Mouse (Mus musculus): Measurements from ENCODE around the gene Heyl. TPM values are rescaled to one million over a fixed set of nuclear protein-coding genes. Genes with fewer than 3 reads are reported as not detected.
A peak's percentile ranks its signal among the peaks of the same experiment; 100 is the strongest.

Heyl gene
- polyA plus RNA-seq, 1 experiment from 2014 or later = 13.9 TPM

- ATAC-seq = no peak
- H3K9me3 ChIP-seq = no peaks in the 10 kb centered on the region
- 94% methylated on average over 9 of the region's 9 CpGs for WGBS
Measured at GRCm38 (mm10) chr4:123213975-123214374, 19.4 kb upstream of the Heyl start.

GRCm38 (mm10) chr4:123215367-123215766 is 18.0 kb upstream of the Heyl start:
- 77% methylated on average over 1 of the region's 1 CpGs for WGBS
- Histone ChIP-seq H3K36me3 (no peaks in the 10 kb centered on the region), H3K4me1 (replicated peaks) (no peaks in the 10 kb centered on the region), H3K27me3 (replicated peaks) (no peaks in the 10 kb centered on the region), H3K27ac (no peak overlapping the region), H3K9ac (no peak overlapping the region), H3K4me3 (replicated peaks) (no peak overlapping the region), H3K4me2 (replicated peaks) (no peak overlapping the region), H3K9me3 (no peaks in the 10 kb centered on the region)
- ATAC-seq = no peak

More at GRCm38 (mm10) chr4:123213975-123214374, 19.4 kb upstream of the Heyl start:
- Histone ChIP-seq H3K36me3 (no peaks in the 10 kb centered on the region), H3K4me2 (replicated peaks) (no peak overlapping the region), H3K27ac (no peak overlapping the region), H3K9ac (no peak overlapping the region), H3K4me1 (replicated peaks) (no peaks in the 10 kb centered on the region), H3K27me3 (replicated peaks) (no peaks in the 10 kb centered on the region), H3K4me3 (replicated peaks) (no peak overlapping the region)

GRCm38 (mm10) chr4:123216782-123217181 is 16.6 kb upstream of the Heyl start:
- H3K4me2 ChIP-seq (replicated peaks) = no peak overlapping the region
- 22% methylated on average over 1 of the region's 1 CpGs for WGBS
- H3K36me3 ChIP-seq = no peaks in the 10 kb centered on the region
- H3K4me3 ChIP-seq (replicated peaks) = no peak overlapping the region
- no peaks in the 10 kb centered on the region for H3K27me3 ChIP-seq (replicated peaks)
- no peak overlapping the region for H3K27ac ChIP-seq
- ATAC-seq = no peak
- 0 out of 2 replicates have a peak, but pooled peaks cover under 1% of the 10 kb centered on the region for H3K4me1 ChIP-seq (replicated peaks)
- H3K9ac ChIP-seq = no peak overlapping the region
- H3K9me3 ChIP-seq = no peaks in the 10 kb centered on the region

GRCm38 (mm10) chr4:123219720-123220357 is 13.5 kb upstream of the Heyl start:
- Histone ChIP-seq H3K36me3 (no peaks in the 10 kb centered on the region), H3K4me1 (replicated peaks) (0 out of 2 replicates have a peak, but pooled peaks cover 3% of the 10 kb centered on the region), H3K4me2 (replicated peaks) (no peak overlapping the region), H3K4me3 (replicated peaks) (no peak overlapping the region), H3K27ac (no peak overlapping the region), H3K9me3 (no peaks in the 10 kb centered on the region), H3K9ac (no peak overlapping the region), H3K27me3 (replicated peaks) (no peaks in the 10 kb centered on the region)
- 69% methylated on average over 15 of the region's 15 CpGs for WGBS
- ATAC-seq = peak; percentile 87; the same call in 1 of the 2 replicates

- Histone ChIP-seq H3K9me3 (no peaks in the 10 kb centered on the region), H3K4me2 (replicated peaks) (no peak overlapping the region), H3K36me3 (no peaks in the 10 kb centered on the region), H3K27me3 (replicated peaks) (no peaks in the 10 kb centered on the region), H3K9ac (no peak overlapping the region), H3K27ac (no peak overlapping the region), H3K4me3 (replicated peaks) (no peak overlapping the region), H3K4me1 (replicated peaks) (0 out of 2 replicates have a peak, but pooled peaks cover 5% of the 10 kb centered on the region)
- 67% methylated on average over 4 of the region's 4 CpGs for WGBS
- no peak for ATAC-seq
Measured at GRCm38 (mm10) chr4:123220637-123221036, 12.7 kb upstream of the Heyl start.

- H3K27ac ChIP-seq = no peak overlapping the region
- H3K4me1 ChIP-seq (replicated peaks) = peaks cover 25% of the 10 kb centered on the region
- WGBS = 55% methylated on average over 3 of the region's 3 CpGs
- H3K27me3 ChIP-seq (replicated peaks) = no peaks in the 10 kb centered on the region
- no peaks in the 10 kb centered on the region for H3K9me3 ChIP-seq
- no peak for ATAC-seq
- no peak overlapping the region for H3K9ac ChIP-seq
- H3K4me2 ChIP-seq (replicated peaks) = no peak overlapping the region
- no peak overlapping the region for H3K4me3 ChIP-seq (replicated peaks)
- H3K36me3 ChIP-seq = no peaks in the 10 kb centered on the region
Measured at GRCm38 (mm10) chr4:123223309-123223708, 10.0 kb upstream of the Heyl start.

GRCm38 (mm10) chr4:123225718-123226403 is 7.5 kb upstream of the Heyl start:
- H3K4me2 ChIP-seq (replicated peaks) = no peak overlapping the region
- peak; percentile 53; the same call in 1 of the 2 replicates for ATAC-seq
- no peak overlapping the region for H3K27ac ChIP-seq
- no peaks in the 10 kb centered on the region for H3K36me3 ChIP-seq
- H3K9ac ChIP-seq = no peak overlapping the region
- WGBS = 40% methylated on average over 10 of the region's 10 CpGs
- H3K4me3 ChIP-seq (replicated peaks) = no peak overlapping the region
- H3K4me1 ChIP-seq (replicated peaks) = peaks cover 39% of the 10 kb centered on the region
- no peaks in the 10 kb centered on the region for H3K27me3 ChIP-seq (replicated peaks)
- H3K9me3 ChIP-seq = no peaks in the 10 kb centered on the region

GRCm38 (mm10) chr4:123227707-123228106 is 5.6 kb upstream of the Heyl start:
- Histone ChIP-seq H3K27me3 (replicated peaks) (no peaks in the 10 kb centered on the region; the same call in 1 of the 2 replicates), H3K4me3 (replicated peaks) (no peak overlapping the region), H3K27ac (peak overlapping the region; percentile 45), H3K4me1 (replicated peaks) (peaks cover 36% of the 10 kb centered on the region), H3K4me2 (replicated peaks) (no peak overlapping the region), H3K9me3 (no peaks in the 10 kb centered on the region), H3K9ac (no peak overlapping the region), H3K36me3 (no peaks in the 10 kb centered on the region)
- 34% methylated on average over 4 of the region's 4 CpGs for WGBS
- ATAC-seq = peak; percentile 71

- Histone ChIP-seq H3K4me3 (replicated peaks) (no peak overlapping the region), H3K9me3 (no peaks in the 10 kb centered on the region), H3K36me3 (no peaks in the 10 kb centered on the region), H3K27ac (peak overlapping the region; percentile 45; the same call in 1 of the 2 replicates), H3K4me2 (replicated peaks) (no peak overlapping the region), H3K27me3 (replicated peaks) (no peaks in the 10 kb centered on the region; the same call in 1 of the 2 replicates), H3K9ac (no peak overlapping the region), H3K4me1 (replicated peaks) (peaks cover 38% of the 10 kb centered on the region)
- 42% methylated on average over 2 of the region's 2 CpGs for WGBS
- peak; percentile 45 for ATAC-seq
Measured at GRCm38 (mm10) chr4:123228270-123228669, 5.1 kb upstream of the Heyl start.

GRCm38 (mm10) chr4:123229166-123229565 is 4.2 kb upstream of the Heyl start:
- Histone ChIP-seq H3K27ac (no peak overlapping the region), H3K9ac (no peak overlapping the region)

GRCm38 (mm10) chr4:123232841-123233240 is 515 bp upstream of the Heyl start:
- no peak for ATAC-seq
- Histone ChIP-seq H3K4me2 (replicated peaks) (peak overlapping the region; percentile 95), H3K27ac (no peak overlapping the region), H3K4me3 (replicated peaks) (no peak overlapping the region), H3K27me3 (replicated peaks) (peaks cover 7% of the 10 kb centered on the region; the same call in 1 of the 2 replicates), H3K9ac (no peak overlapping the region), H3K36me3 (no peaks in the 10 kb centered on the region), H3K4me1 (replicated peaks) (peaks cover 34% of the 10 kb centered on the region), H3K9me3 (no peaks in the 10 kb centered on the region)
- 70% methylated on average over 3 of the region's 3 CpGs for WGBS

More at GRCm38 (mm10) chr4:123229166-123229565, 4.2 kb upstream of the Heyl start:
- H3K27me3 ChIP-seq (replicated peaks) = peaks cover 7% of the 10 kb centered on the region; the same call in 1 of the 2 replicates
- no peak overlapping the region for H3K4me3 ChIP-seq (replicated peaks)
- WGBS = 43% methylated on average over 11 of the region's 11 CpGs
- no peak overlapping the region for H3K4me2 ChIP-seq (replicated peaks)
- H3K9me3 ChIP-seq = no peaks in the 10 kb centered on the region
- peaks cover 47% of the 10 kb centered on the region for H3K4me1 ChIP-seq (replicated peaks)
- no peaks in the 10 kb centered on the region for H3K36me3 ChIP-seq
- ATAC-seq = no peak

- no peak overlapping the region for H3K27ac ChIP-seq
- H3K27me3 ChIP-seq (replicated peaks) = peaks cover 13% of the 10 kb centered on the region
- no peak overlapping the region for H3K4me3 ChIP-seq (replicated peaks)
- H3K4me2 ChIP-seq (replicated peaks) = peak overlapping the region; percentile 7; the same call in 1 of the 2 replicates
- ATAC-seq = no peak
- no peaks in the 10 kb centered on the region for H3K9me3 ChIP-seq
- H3K9ac ChIP-seq = no peak overlapping the region
- H3K36me3 ChIP-seq = no peaks in the 10 kb centered on the region
- 63% methylated on average over 9 of the region's 9 CpGs for WGBS
- H3K4me1 ChIP-seq (replicated peaks) = peaks cover 31% of the 10 kb centered on the region
Measured at GRCm38 (mm10) chr4:123235835-123236430, 2.6 kb downstream of the Heyl start.

Data from intestine, embryonic 15.5 days (tissue).